Mouse (Mus musculus) limb, embryonic 12.5 days (tissue): ENCODE data around the gene Gm21149. TPM values are rescaled to one million over a fixed set of nuclear protein-coding genes. Genes with fewer than 3 reads are reported as not detected.
"Not testable (repeated sequence)": the region's sequence is repeated elsewhere in the genome, so short reads cannot be mapped to it uniquely, and the experiment has no call there.

Source experiments
- ATAC-seq: fragments of 200-750 bp; cut with Nextera tagmentation; 2 replicates; pipeline ENCODE4 v1.8.0; 2017; ENCODE audit warnings: low read depth, moderate TSS enrichment; ENCODE audit not compliant: insufficient number of reproducible peaks, insufficient read depth, low FRiP score, low TSS enrichment
- H3K27ac ChIP-seq: fragments of 300-500 bp; sonication (generic); 2 replicates; pipeline ENCODE4 v1.5.1; 2016; ENCODE audit warnings: mild to moderate bottlenecking, moderate library complexity
- H3K27me3 ChIP-seq: fragments of 300-500 bp; sonication (generic); 2 replicates; pipeline ENCODE4 v1.6.1; 2016; ENCODE audit warnings: mild to moderate bottlenecking, moderate library complexity
- H3K36me3 ChIP-seq: fragments of 300-500 bp; sonication (generic); 2 replicates; pipeline ENCODE4 v1.6.1; 2016; ENCODE audit warnings: mild to moderate bottlenecking, moderate library complexity
- H3K4me1 ChIP-seq: fragments of 300-500 bp; sonication (generic); replicated peaks from 2 replicates; pipeline ENCODE4 v1.6.1; 2016
- H3K4me2 ChIP-seq: fragments of 300-500 bp; sonication (generic); 2 replicates; pipeline ENCODE4 v1.6.1; 2016; ENCODE audit warnings: mild to moderate bottlenecking, moderate library complexity
- H3K4me3 ChIP-seq: fragments of 300-500 bp; sonication (generic); replicated peaks from 2 replicates; pipeline ENCODE4 v1.5.1; 2016; ENCODE audit warnings: mild to moderate bottlenecking
- H3K9ac ChIP-seq: fragments of 300-500 bp; sonication (generic); replicated peaks from 2 replicates; pipeline ENCODE4 v1.6.1; 2016; ENCODE audit warnings: mild to moderate bottlenecking, moderate library complexity
- H3K9me3 ChIP-seq: fragments of 300-500 bp; sonication (generic); 2 replicates; pipeline ENCODE4 v1.6.1; 2016; ENCODE audit warnings: mild to moderate bottlenecking, moderate library complexity
- WGBS: fragments of 180-500 bp; shearing (Covaris S2); methylation state at CpG from one replicate; pipeline ENCODE4 v1.1.7; 2016; 5-methylcytosine and 5-hydroxymethylcytosine counted together
- polyA plus RNA-seq: library from polyadenylated mRNA; unstranded; fragments of >200 nt; fragmentation: Nextera tagmentation; extraction: Ambion mirVana; gene quantifications from 2 replicates; pipeline ENCODE4 v1.2.1, GENCODE M21; 2016

Gene Gm21149
- polyA plus RNA-seq, 1 experiment from 2014 or later: not detected

GRCm38 (mm10) chr5:15498774-15499400 is 22.6 kb upstream of the Gm21149 start:
- ATAC-seq: peak; percentile 85
- not testable (repeated sequence) for H3K9ac ChIP-seq, H3K4me2 ChIP-seq, H3K36me3 ChIP-seq, H3K27ac ChIP-seq, H3K4me1 ChIP-seq, H3K4me3 ChIP-seq, H3K27me3 ChIP-seq
- peaks cover 45% of the 10 kb centered on the region for H3K9me3 ChIP-seq
- WGBS: 41% methylated on average over 5 of the region's 5 CpGs

DNA sequence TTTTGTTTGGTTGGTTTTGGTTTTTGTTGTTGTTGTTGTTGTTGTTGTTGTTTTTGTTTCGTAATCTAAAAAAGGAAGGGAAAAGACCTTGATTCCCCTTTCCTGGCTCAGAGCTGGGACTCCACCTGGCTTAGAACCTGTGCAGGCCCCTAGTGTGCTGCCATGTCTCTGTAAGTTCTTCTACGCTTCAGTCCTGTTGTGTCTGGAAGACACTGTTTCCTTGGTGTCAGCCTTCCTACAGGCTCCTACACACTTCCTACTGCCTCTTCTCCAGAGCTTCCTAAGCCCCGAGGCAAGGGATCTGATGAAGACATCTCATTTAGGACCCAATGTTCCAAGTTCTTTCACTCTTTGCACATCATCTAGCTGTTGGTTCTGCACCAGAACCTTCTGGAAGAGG is 22.0 kb upstream of the Gm21149 start:
- H3K4me2 ChIP-seq, H3K9ac ChIP-seq, H3K36me3 ChIP-seq, H3K4me1 ChIP-seq, ATAC-seq, H3K27me3 ChIP-seq, H3K4me3 ChIP-seq, H3K27ac ChIP-seq: not testable (repeated sequence)
- 79% methylated on average over 3 of the region's 3 CpGs for WGBS
- H3K9me3 ChIP-seq: peaks cover 45% of the 10 kb centered on the region

- not testable (repeated sequence) for H3K27me3 ChIP-seq, H3K4me2 ChIP-seq, H3K36me3 ChIP-seq, H3K4me1 ChIP-seq, H3K27ac ChIP-seq, H3K9ac ChIP-seq, H3K4me3 ChIP-seq
- H3K9me3 ChIP-seq: peaks cover 27% of the 10 kb centered on the region
- 60% methylated on average over 2 of the region's 2 CpGs for WGBS
- peak; percentile 68; the same call in 1 of the 2 replicates for ATAC-seq
Observed at GRCm38 (mm10) chr5:15490934-15491333, 14.6 kb upstream of the Gm21149 start.

GRCm38 (mm10) chr5:15488743-15489142 is 12.4 kb upstream of the Gm21149 start:
- H3K4me2 ChIP-seq: no peak overlapping the region
- H3K27me3 ChIP-seq: no peaks in the 10 kb centered on the region
- H3K4me1 ChIP-seq: no peaks in the 10 kb centered on the region
- H3K27ac ChIP-seq: no peak overlapping the region
- H3K9ac ChIP-seq: no peak overlapping the region
- H3K9me3 ChIP-seq: peaks cover 35% of the 10 kb centered on the region
- ATAC-seq: 0 out of 2 replicates have a peak, but pooled peaks have one; percentile 68
- no peaks in the 10 kb centered on the region for H3K36me3 ChIP-seq
- no peak overlapping the region for H3K4me3 ChIP-seq
- 83% methylated on average over 5 of the region's 5 CpGs for WGBS

DNA sequence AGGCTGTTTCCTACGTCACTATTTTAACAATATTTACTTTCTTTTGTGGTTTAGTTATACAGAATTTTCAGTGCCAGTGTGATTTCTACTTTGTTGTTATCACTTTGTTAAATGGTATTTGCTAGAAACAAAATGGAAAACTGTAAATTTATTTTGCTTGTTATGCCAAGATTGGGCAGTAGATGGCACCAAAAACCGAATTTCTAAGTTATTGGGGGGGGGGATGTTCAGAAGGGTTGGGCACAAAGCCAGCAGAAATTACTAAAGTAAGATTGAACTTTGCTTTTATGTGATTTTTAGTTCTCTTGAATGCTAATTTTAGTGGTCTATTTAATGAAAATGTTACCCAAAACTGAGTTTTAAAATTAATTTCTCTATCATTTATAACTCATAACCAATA is 8.3 kb upstream of the Gm21149 start:
- WGBS: 28% methylated on average over 2 of the region's 2 CpGs
- not testable (repeated sequence) for H3K4me2 ChIP-seq, H3K4me3 ChIP-seq, H3K36me3 ChIP-seq, H3K27ac ChIP-seq, H3K9ac ChIP-seq, H3K4me1 ChIP-seq, H3K27me3 ChIP-seq, ATAC-seq
- peaks cover 33% of the 10 kb centered on the region for H3K9me3 ChIP-seq

- H3K4me3 ChIP-seq, H3K4me2 ChIP-seq, H3K27me3 ChIP-seq, H3K4me1 ChIP-seq, H3K27ac ChIP-seq, H3K9ac ChIP-seq, ATAC-seq, H3K36me3 ChIP-seq: not testable (repeated sequence)
- H3K9me3 ChIP-seq: peaks cover 29% of the 10 kb centered on the region
- 57% methylated on average over 4 of the region's 4 CpGs for WGBS
Observed at GRCm38 (mm10) chr5:15483576-15483975, 7.3 kb upstream of the Gm21149 start.

GRCm38 (mm10) chr5:15482815-15483214 is 6.5 kb upstream of the Gm21149 start:
- WGBS: 63% methylated on average over 2 of the region's 2 CpGs
- H3K27me3 ChIP-seq, H3K4me1 ChIP-seq, H3K4me2 ChIP-seq, H3K27ac ChIP-seq, ATAC-seq, H3K9ac ChIP-seq, H3K36me3 ChIP-seq, H3K4me3 ChIP-seq: not testable (repeated sequence)
- peaks cover 33% of the 10 kb centered on the region for H3K9me3 ChIP-seq

- not testable (repeated sequence) for H3K27ac ChIP-seq, H3K4me2 ChIP-seq, ATAC-seq, H3K36me3 ChIP-seq, H3K27me3 ChIP-seq, H3K4me1 ChIP-seq, H3K4me3 ChIP-seq, H3K9ac ChIP-seq
- 90% methylated on average over 1 of the region's 1 CpGs for WGBS
- H3K9me3 ChIP-seq: peaks cover 17% of the 10 kb centered on the region; the same call in 1 of the 2 replicates
Observed at GRCm38 (mm10) chr5:15470141-15470540, 6.2 kb downstream of the Gm21149 start.

DNA sequence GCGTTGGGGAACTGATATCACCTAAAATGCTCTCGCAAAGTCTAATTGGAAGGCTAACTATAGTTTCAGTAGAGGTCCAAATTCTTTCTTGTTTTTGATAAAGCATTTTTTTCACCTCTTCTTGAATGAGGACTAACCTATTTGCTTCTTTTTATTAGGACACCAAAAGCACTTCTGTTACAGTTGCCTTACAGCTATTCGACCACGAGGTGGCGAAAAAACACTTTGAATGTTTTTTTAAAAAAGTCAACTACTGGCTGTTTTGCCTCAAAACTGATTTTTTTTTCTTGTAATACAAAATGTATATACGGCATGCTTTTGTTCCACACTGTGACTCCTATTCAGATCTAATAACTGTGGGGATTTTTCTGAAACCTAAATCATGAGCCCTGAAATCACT is 8.6 kb downstream of the Gm21149 start:
- H3K27me3 ChIP-seq, ATAC-seq, H3K4me3 ChIP-seq, H3K36me3 ChIP-seq, H3K4me2 ChIP-seq, H3K9ac ChIP-seq, H3K4me1 ChIP-seq, H3K27ac ChIP-seq: not testable (repeated sequence)
- H3K9me3 ChIP-seq: peaks cover 17% of the 10 kb centered on the region; the same call in 1 of the 2 replicates
- 61% methylated on average over 6 of the region's 6 CpGs for WGBS

- not testable (repeated sequence) for H3K27ac ChIP-seq, H3K4me1 ChIP-seq, ATAC-seq, H3K4me3 ChIP-seq, H3K27me3 ChIP-seq, H3K4me2 ChIP-seq, H3K36me3 ChIP-seq, H3K9ac ChIP-seq
- 66% methylated on average over 1 of the region's 1 CpGs for WGBS
- peaks cover 17% of the 10 kb centered on the region; the same call in 1 of the 2 replicates for H3K9me3 ChIP-seq
Observed at GRCm38 (mm10) chr5:15466218-15466617, 10.1 kb downstream of the Gm21149 start.

- H3K9me3 ChIP-seq: peaks cover 19% of the 10 kb centered on the region
- 43% methylated on average over 2 of the region's 2 CpGs for WGBS
Observed at GRCm38 (mm10) chr5:15463561-15463960, 12.8 kb downstream of the Gm21149 start.

GRCm38 (mm10) chr5:15461613-15462012 is 14.7 kb downstream of the Gm21149 start:
- WGBS: 58% methylated on average over 8 of the region's 8 CpGs
- ATAC-seq, H3K4me3 ChIP-seq, H3K9ac ChIP-seq, H3K27ac ChIP-seq, H3K36me3 ChIP-seq, H3K27me3 ChIP-seq, H3K4me1 ChIP-seq, H3K4me2 ChIP-seq: not testable (repeated sequence)
- H3K9me3 ChIP-seq: peaks cover 26% of the 10 kb centered on the region

More at GRCm38 (mm10) chr5:15463561-15463960, 12.8 kb downstream of the Gm21149 start:
- ATAC-seq, H3K4me3 ChIP-seq, H3K27ac ChIP-seq, H3K27me3 ChIP-seq, H3K4me1 ChIP-seq, H3K9ac ChIP-seq, H3K36me3 ChIP-seq, H3K4me2 ChIP-seq: not testable (repeated sequence)
